ENCODE assay signal across 8 mouse cellular contexts in genomic region chr6:56797311-56798151, GRCm38 (mm10). TPM values are rescaled to one million over a fixed set of nuclear protein-coding genes. Genes with fewer than 3 reads are reported as not detected.
DNase-seq lines count a peak whose midpoint lies in the region; ATAC-seq and TF ChIP-seq lines count a peak whose summit lies in the region.

TSS of gene Kbtbd2 (minus strand) at chr6:56797813.

- DNase-seq in forebrain, embryonic 14.5 days (ENCODE audit: low spot score) = peak; percentile 96
- DNase-seq in heart, postnatal 25 days (ENCODE audit: low spot score) = peak; percentile 95
- peak; percentile 92 to 95 for DNase-seq in layer of hippocampus, adult 18-20 months (ENCODE audit: low spot score in 2 of 2)
- peak; percentile 93 for DNase-seq in lung, adult 2 months
- DNase-seq in thymus, adult 18-20 months = peak; percentile 88 to 92

- no peak for TF ChIP-seq CTCF in ES-Bruce4 (IDR thresholded peaks at IDR 0.05; ENCODE audit: low read depth, low read length)
- TF ChIP-seq CTCF in lung, adult 2 months (IDR thresholded peaks at IDR 0.05; ENCODE audit: insufficient read depth, low read length) = no peak

- H3K4me3 ChIP-seq in ES-Bruce4 (ENCODE audit: low read depth, low read length) = peak within 1 kb of the TSS; percentile 84
- H3K4me3 ChIP-seq in forebrain, embryonic 14.5 days (ENCODE audit: low read depth, low read length) = peak within 1 kb of the TSS; percentile 73
- peak within 1 kb of the TSS; percentile 85 for H3K4me3 ChIP-seq in lung, adult 2 months (replicated peaks; ENCODE audit: extremely low read depth, low read depth, low read length)

- H3K27ac ChIP-seq in ES-Bruce4 (ENCODE audit: insufficient read depth, low read length) = peak within 1 kb of the TSS; percentile 82
- peak within 1 kb of the TSS; percentile 99 for H3K27ac ChIP-seq in forebrain, embryonic 14.5 days (ENCODE audit: low read depth, low read length)

- intact Hi-C loops in heart, postnatal 25 days (cut with DNase I) = loop anchor here (5.0 to 10.0 kb wide), 3 partner anchors 35 to 897 kb away; partner anchors contain the start of genes Fkbp9 and Pyurf

- peak within 1 kb of the TSS; percentile 73 for H3K4me2 ChIP-seq in forebrain, embryonic 14.5 days (ENCODE audit: low read length)

- ATAC-seq in cerebellum, adult (ENCODE audit: insufficient number of reproducible peaks, low FRiP score, low TSS enrichment) = peak; percentile 92
- ATAC-seq in forebrain, embryonic 14.5 days = peak; percentile 94
- ATAC-seq in neutrophil, adult 5-6 weeks (ENCODE audit: extremely low read depth, insufficient number of reproducible peaks, low FRiP score, poor library complexity, severe bottlenecking) = peak; percentile 80

- H3K4me1 ChIP-seq in ES-Bruce4 (ENCODE audit: control insufficient read depth, insufficient read depth, low read length) = peaks cover 5% of the 10 kb centered on the region
- peaks cover 11% of the 10 kb centered on the region for H3K4me1 ChIP-seq in forebrain, embryonic 14.5 days (ENCODE audit: control insufficient read depth, insufficient read depth, low read length)
- H3K4me1 ChIP-seq in lung, adult 2 months (ENCODE audit: control insufficient read depth, insufficient read depth, low read length) = peaks cover 21% of the 10 kb centered on the region

- no peaks in the 10 kb centered on the region for H3K36me3 ChIP-seq in ES-Bruce4 (ENCODE audit: control insufficient read depth, insufficient read depth, low read length, poor library complexity, severe bottlenecking)
- no peaks in the 10 kb centered on the region for H3K36me3 ChIP-seq in forebrain, embryonic 14.5 days (ENCODE audit: control insufficient read depth, insufficient read depth, low read length)

- TF ChIP-seq EP300 in ES-Bruce4 (IDR thresholded peaks at IDR 0.05; ENCODE audit: insufficient read depth, low read depth, low read length) = no peak

- WGBS in forebrain, embryonic 14.5 days = under 1% methylated on average over 73 of the region's 98 CpGs
- under 1% methylated on average over 98 of the region's 98 CpGs for WGBS in lung, adult 2 months

- H3K27me3 ChIP-seq in ES-Bruce4 (ENCODE audit: control insufficient read depth, insufficient read depth, low read length, poor library complexity, severe bottlenecking) = no peaks in the 10 kb centered on the region
- no peaks in the 10 kb centered on the region for H3K27me3 ChIP-seq in forebrain, embryonic 14.5 days (replicated peaks; ENCODE audit: control insufficient read depth, insufficient read depth, low read length)

- no peak for TF ChIP-seq POLR2A in ES-Bruce4 (IDR thresholded peaks at IDR 0.05; ENCODE audit: insufficient read depth, low read length)
- peak; percentile 83; the same call in 1 of the 2 replicates for TF ChIP-seq POLR2A in lung, adult 2 months (IDR thresholded peaks at IDR 0.05; ENCODE audit: borderline replicate concordance, extremely low read depth, low read depth, low read length)

- peak within 1 kb of the TSS; percentile 97 for H3K9ac ChIP-seq in ES-Bruce4 (ENCODE audit: low read depth, poor library complexity, severe bottlenecking)
- peak within 1 kb of the TSS; percentile 92 for H3K9ac ChIP-seq in forebrain, embryonic 14.5 days (ENCODE audit: low read length)

- H3K9me3 ChIP-seq in ES-Bruce4 (replicated peaks; ENCODE audit: control insufficient read depth, insufficient read depth, low read length, poor library complexity, severe bottlenecking) = no peaks in the 10 kb centered on the region
- no peaks in the 10 kb centered on the region for H3K9me3 ChIP-seq in forebrain, embryonic 14.5 days (replicated peaks; ENCODE audit: control insufficient read depth, low read length)

RNA-seq across cellular contexts. Expression of gene Kbtbd2, which starts in this region (rescaled TPM):
- polyA plus RNA-seq in ES-Bruce4 (2011; ENCODE audit: insufficient read depth, insufficient read length, low read depth, missing spikeins) = 92.8 and 99.1 TPM in 2 replicates
- 24.2 and 25.2 TPM in 2 replicates for polyA plus RNA-seq in forebrain, embryonic 14.5 days (2014; fragmentation: Nextera tagmentation; extraction: Ambion mirVana)
- 10 to 100 TPM; 30.1 to 30.7 TPM for total RNA-seq in heart, postnatal 25 days (2021)
- total RNA-seq in layer of hippocampus, adult 18-20 months (2021) = 10 to 100 TPM; 52.9 to 55.2 TPM
- 10.0 and 14.0 TPM in 2 replicates for polyA plus RNA-seq in lung, adult 2 months (2012; rRNA removed)
- total RNA-seq in neutrophil, adult 5-6 weeks (2017) = 50.0 and 60.5 TPM in 2 replicates

Comparison
In these comparisons a context has a peak if more than half of its experiments do, and no peak if none do; other contexts are left out.
1. Peak in every context shown above with its lines: DNase-seq, ATAC-seq, H3K4me3 ChIP-seq and H3K27ac ChIP-seq.